Mouse (Mus musculus): Measurements from ENCODE around the gene Snai3. TPM values are rescaled to one million over a fixed set of nuclear protein-coding genes. Genes with fewer than 3 reads are reported as not detected.

Snai3 gene
- total and polyA plus RNA-seq, 2 experiments from 2014 or later, result 0.61 TPM; not detected in 1

DNA sequence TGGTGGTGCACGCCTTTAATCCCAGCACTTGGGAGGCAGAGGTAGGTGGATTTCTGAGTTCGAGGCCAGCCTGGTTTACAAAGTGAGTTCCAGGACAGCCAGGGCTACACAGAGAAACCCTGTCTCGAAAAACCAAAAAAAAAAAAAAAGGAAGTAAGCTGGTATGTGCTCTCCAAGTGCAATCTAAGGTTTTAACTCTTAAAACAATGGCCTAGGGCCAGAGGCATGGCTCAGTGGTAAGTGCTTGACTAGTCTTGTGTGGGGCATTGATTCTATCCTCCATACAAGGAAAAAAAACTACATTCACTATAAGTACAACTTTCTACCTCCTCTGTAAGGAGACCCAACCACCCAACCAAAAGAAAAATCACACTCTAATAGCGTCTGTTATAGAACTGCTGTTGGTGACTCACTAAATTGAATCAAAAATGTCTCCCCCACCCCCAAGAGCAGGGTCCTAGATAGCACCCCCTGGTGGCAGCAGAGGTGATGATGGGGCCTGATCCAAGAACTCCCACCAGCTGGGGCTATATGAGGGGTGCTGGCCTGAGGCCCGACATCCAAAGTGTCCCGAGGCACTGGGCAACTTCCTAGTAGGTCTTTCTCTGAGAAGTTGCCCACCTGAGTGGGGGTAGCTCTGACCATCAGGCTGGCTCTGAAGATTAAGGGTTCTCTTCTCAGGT is 1.2 kb downstream of the Snai3 start:
- no peaks in the 10 kb centered on the region for H3K9me3 ChIP-seq (replicated peaks; ENCODE audit: control insufficient read depth, low read length)
- H3K9ac ChIP-seq (replicated peaks; ENCODE audit: low read depth, low read length), result no peak overlapping the region
- DNase-seq (ENCODE audit: low spot score), result no peak
- ATAC-seq (ENCODE audit: insufficient read depth, low read depth), result no peak
- peaks cover 9% of the 10 kb centered on the region for H3K4me1 ChIP-seq (ENCODE audit: control insufficient read depth, insufficient read depth)
- no peak overlapping the region; the same call in 1 of the 2 replicates for H3K4me2 ChIP-seq (ENCODE audit: low read depth, low read length)
- no peaks in the 10 kb centered on the region for H3K36me3 ChIP-seq (replicated peaks; ENCODE audit: control insufficient read depth, insufficient read depth, low read length)
- WGBS, result 55% methylated on average over 4 of the region's 6 CpGs
- TF ChIP-seq CTCF (IDR thresholded peaks at IDR 0.05; ENCODE audit: low read depth) (peak; percentile 33), EP300 (IDR thresholded peaks at IDR 0.05; ENCODE audit: low read depth) (no peak)
- no peak overlapping the region for H3K27ac ChIP-seq (ENCODE audit: low read depth)
- peaks cover 28% of the 10 kb centered on the region for H3K27me3 ChIP-seq (ENCODE audit: control insufficient read depth, insufficient read depth, low read length)
- H3K4me3 ChIP-seq (ENCODE audit: low read depth, low read length), result no peak overlapping the region

DNA sequence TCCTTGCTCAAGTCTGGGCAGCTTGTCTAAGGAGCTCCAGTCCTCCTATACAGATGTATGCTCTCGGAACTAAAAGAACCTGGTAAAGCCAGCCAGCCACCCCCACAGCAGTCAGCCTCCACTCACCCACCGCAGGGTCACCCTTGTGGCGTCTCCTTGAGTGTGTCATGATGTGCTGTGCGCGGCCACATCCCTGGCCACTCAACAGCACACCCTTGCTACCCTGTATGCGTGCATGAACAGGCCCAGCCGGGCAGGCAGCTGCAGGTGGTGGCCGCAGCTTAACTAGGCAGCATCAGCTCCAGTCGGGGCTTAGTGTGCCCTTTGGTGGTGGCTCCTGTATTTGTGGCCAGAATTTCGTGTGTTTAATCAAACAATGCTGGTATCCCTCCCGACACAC is 3.4 kb downstream of the Snai3 start:
- no peak overlapping the region for H3K9ac ChIP-seq (replicated peaks; ENCODE audit: low read depth, low read length)
- peaks cover 22% of the 10 kb centered on the region for H3K27me3 ChIP-seq (ENCODE audit: control insufficient read depth, insufficient read depth, low read length)
- no peak for ATAC-seq (ENCODE audit: insufficient read depth, low read depth)
- no peaks in the 10 kb centered on the region for H3K36me3 ChIP-seq (replicated peaks; ENCODE audit: control insufficient read depth, insufficient read depth, low read length)
- no peak for TF ChIP-seq CTCF (IDR thresholded peaks at IDR 0.05; ENCODE audit: low read depth)
- TF ChIP-seq EP300 (IDR thresholded peaks at IDR 0.05; ENCODE audit: low read depth), result no peak
- no peak overlapping the region for H3K4me2 ChIP-seq (ENCODE audit: low read depth, low read length)
- no peaks in the 10 kb centered on the region for H3K9me3 ChIP-seq (replicated peaks; ENCODE audit: control insufficient read depth, low read length)
- H3K4me1 ChIP-seq (ENCODE audit: control insufficient read depth, insufficient read depth), result peaks cover 15% of the 10 kb centered on the region
- no peak overlapping the region for H3K27ac ChIP-seq (ENCODE audit: low read depth)
- 60% methylated on average over 11 of the region's 11 CpGs for WGBS
- DNase-seq (ENCODE audit: low spot score), result no peak
- no peak overlapping the region for H3K4me3 ChIP-seq (ENCODE audit: low read depth, low read length)

DNA sequence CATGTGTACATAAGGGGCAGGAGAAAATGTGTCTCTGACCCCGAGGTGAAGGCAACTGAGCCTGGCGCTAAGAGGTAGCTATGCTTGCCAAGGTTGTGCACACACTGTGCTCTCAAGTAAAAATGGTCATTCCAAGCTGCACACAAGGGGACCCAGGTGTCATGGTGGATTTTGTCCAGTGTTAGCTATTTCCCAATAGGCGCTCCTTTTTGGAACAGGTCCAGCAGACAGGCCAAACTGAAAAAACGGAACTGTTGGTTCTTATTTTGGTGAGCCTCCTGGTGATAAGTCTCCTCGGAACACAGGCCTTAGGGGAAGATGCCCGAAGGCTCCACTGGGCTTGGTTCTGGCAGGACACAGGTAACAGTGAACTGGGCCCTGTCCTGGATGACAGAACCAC is 6.1 kb downstream of the Snai3 start:
- ATAC-seq (ENCODE audit: insufficient read depth, low read depth) (no peak), DNase-seq (ENCODE audit: low spot score) (no peak)
- no peak for TF ChIP-seq EP300 (IDR thresholded peaks at IDR 0.05; ENCODE audit: low read depth)
- no peak for TF ChIP-seq CTCF (IDR thresholded peaks at IDR 0.05; ENCODE audit: low read depth)
- no peak overlapping the region for H3K27ac ChIP-seq (ENCODE audit: low read depth)
- no peaks in the 10 kb centered on the region for H3K9me3 ChIP-seq (replicated peaks; ENCODE audit: control insufficient read depth, low read length)
- H3K4me1 ChIP-seq (ENCODE audit: control insufficient read depth, insufficient read depth), result peaks cover 16% of the 10 kb centered on the region
- no peak overlapping the region for H3K4me2 ChIP-seq (ENCODE audit: low read depth, low read length)
- H3K9ac ChIP-seq (replicated peaks; ENCODE audit: low read depth, low read length), result no peak overlapping the region
- 83% methylated on average over 6 of the region's 6 CpGs for WGBS
- H3K27me3 ChIP-seq (ENCODE audit: control insufficient read depth, insufficient read depth, low read length), result peaks cover 5% of the 10 kb centered on the region; the same call in 1 of the 2 replicates
- no peaks in the 10 kb centered on the region for H3K36me3 ChIP-seq (replicated peaks; ENCODE audit: control insufficient read depth, insufficient read depth, low read length)
- H3K4me3 ChIP-seq (ENCODE audit: low read depth, low read length), result no peak overlapping the region

DNA sequence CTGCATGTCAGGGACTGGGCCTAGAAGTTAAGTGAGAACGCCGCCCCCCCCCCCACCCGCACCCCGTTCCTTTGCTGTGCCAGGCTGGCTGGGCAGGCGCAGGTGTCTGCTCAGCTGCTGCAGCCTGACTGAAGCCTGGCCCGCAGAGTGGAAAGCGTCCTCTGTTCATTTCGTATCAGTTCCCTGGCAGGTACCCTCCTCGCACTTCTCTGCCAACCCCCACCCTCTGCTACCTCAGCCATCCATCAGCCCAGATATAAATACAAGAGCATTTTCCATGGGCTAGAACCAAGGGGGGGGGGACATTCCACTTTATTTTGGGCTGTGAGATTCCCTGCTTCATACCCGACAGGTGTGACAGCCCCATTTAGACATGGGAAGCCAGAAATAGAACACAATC is 8.4 kb downstream of the Snai3 start:
- Histone ChIP-seq H3K4me3 (ENCODE audit: low read depth, low read length) (no peak overlapping the region), H3K27ac (ENCODE audit: low read depth) (peak overlapping the region; percentile 60), H3K9me3 (replicated peaks; ENCODE audit: control insufficient read depth, low read length) (no peaks in the 10 kb centered on the region), H3K4me2 (ENCODE audit: low read depth, low read length) (no peak overlapping the region), H3K36me3 (replicated peaks; ENCODE audit: control insufficient read depth, insufficient read depth, low read length) (no peaks in the 10 kb centered on the region), H3K27me3 (ENCODE audit: control insufficient read depth, insufficient read depth, low read length) (no peaks in the 10 kb centered on the region), H3K9ac (replicated peaks; ENCODE audit: low read depth, low read length) (no peak overlapping the region), H3K4me1 (ENCODE audit: control insufficient read depth, insufficient read depth) (peaks cover 16% of the 10 kb centered on the region)
- 62% methylated on average over 10 of the region's 10 CpGs for WGBS
- DNase-seq (ENCODE audit: low spot score) (no peak), ATAC-seq (ENCODE audit: insufficient read depth, low read depth) (peak; percentile 22)
- TF ChIP-seq CTCF (IDR thresholded peaks at IDR 0.05; ENCODE audit: low read depth) (no peak), EP300 (IDR thresholded peaks at IDR 0.05; ENCODE audit: low read depth) (no peak)

DNA sequence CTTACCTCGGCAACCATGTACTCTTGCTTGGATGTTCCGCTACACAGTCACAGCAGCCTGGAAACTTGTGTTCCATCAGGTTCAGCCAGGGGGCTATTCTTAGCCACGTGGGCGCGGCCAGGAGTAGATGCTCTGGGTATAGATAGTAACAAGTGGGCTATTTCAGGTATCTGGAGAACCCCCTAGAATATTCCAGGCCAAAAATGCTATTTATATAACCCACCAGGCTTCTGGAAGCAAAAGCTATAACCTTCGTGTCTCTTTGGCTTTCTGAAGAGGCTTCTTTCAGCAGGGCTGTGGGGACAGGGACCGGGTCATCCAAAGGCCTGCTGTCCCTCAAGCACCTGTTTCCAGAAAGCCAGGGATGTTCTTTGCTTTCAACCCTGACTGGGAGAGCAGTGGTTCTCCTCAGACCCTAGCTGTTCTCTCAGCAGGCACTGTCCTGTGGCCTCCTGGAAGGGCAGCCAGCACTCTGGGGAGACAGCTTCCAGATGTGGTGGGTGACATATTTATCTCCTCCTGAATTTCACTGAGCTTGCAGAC is 9.3 kb downstream of the Snai3 start:
- Histone ChIP-seq H3K27me3 (ENCODE audit: control insufficient read depth, insufficient read depth, low read length) (no peaks in the 10 kb centered on the region), H3K4me3 (ENCODE audit: low read depth, low read length) (no peak overlapping the region), H3K36me3 (replicated peaks; ENCODE audit: control insufficient read depth, insufficient read depth, low read length) (no peaks in the 10 kb centered on the region), H3K9ac (replicated peaks; ENCODE audit: low read depth, low read length) (no peak overlapping the region), H3K4me2 (ENCODE audit: low read depth, low read length) (peak overlapping the region; percentile 6), H3K27ac (ENCODE audit: low read depth) (peak overlapping the region; percentile 82), H3K9me3 (replicated peaks; ENCODE audit: control insufficient read depth, low read length) (no peaks in the 10 kb centered on the region), H3K4me1 (ENCODE audit: control insufficient read depth, insufficient read depth) (peaks cover 16% of the 10 kb centered on the region)
- TF ChIP-seq CTCF (IDR thresholded peaks at IDR 0.05; ENCODE audit: low read depth), result peak; percentile 32
- 0 out of 2 replicates have a peak, but pooled peaks have one; percentile 19 for TF ChIP-seq EP300 (IDR thresholded peaks at IDR 0.05; ENCODE audit: low read depth)
- DNase-seq (ENCODE audit: low spot score) (peak; percentile 73), ATAC-seq (ENCODE audit: insufficient read depth, low read depth) (peak; percentile 86)
- WGBS, result 29% methylated on average over 7 of the region's 7 CpGs
